Mouse (Mus musculus) thymus, postnatal 0 days (tissue): ENCODE results near the gene Galr3. TPM values are rescaled to one million over a fixed set of nuclear protein-coding genes. Genes with fewer than 3 reads are reported as not detected.
A peak's percentile ranks its signal among the peaks of the same experiment; 100 is the strongest.

Source experiments
- DNase-seq: peaks from one replicate; pipeline ENCODE4 v3.0.0-alpha.2; 2015; ENCODE audit warnings: low spot score
- polyA plus RNA-seq: library from polyadenylated mRNA; unstranded; fragments of >200 nt; fragmentation: Nextera tagmentation; extraction: Ambion mirVana; gene quantifications from 2 replicates; pipeline ENCODE4 v1.2.1, GENCODE M21; 2015

Gene Galr3
- polyA plus RNA-seq, 1 experiment from 2014 or later = 0.21 TPM

DNA sequence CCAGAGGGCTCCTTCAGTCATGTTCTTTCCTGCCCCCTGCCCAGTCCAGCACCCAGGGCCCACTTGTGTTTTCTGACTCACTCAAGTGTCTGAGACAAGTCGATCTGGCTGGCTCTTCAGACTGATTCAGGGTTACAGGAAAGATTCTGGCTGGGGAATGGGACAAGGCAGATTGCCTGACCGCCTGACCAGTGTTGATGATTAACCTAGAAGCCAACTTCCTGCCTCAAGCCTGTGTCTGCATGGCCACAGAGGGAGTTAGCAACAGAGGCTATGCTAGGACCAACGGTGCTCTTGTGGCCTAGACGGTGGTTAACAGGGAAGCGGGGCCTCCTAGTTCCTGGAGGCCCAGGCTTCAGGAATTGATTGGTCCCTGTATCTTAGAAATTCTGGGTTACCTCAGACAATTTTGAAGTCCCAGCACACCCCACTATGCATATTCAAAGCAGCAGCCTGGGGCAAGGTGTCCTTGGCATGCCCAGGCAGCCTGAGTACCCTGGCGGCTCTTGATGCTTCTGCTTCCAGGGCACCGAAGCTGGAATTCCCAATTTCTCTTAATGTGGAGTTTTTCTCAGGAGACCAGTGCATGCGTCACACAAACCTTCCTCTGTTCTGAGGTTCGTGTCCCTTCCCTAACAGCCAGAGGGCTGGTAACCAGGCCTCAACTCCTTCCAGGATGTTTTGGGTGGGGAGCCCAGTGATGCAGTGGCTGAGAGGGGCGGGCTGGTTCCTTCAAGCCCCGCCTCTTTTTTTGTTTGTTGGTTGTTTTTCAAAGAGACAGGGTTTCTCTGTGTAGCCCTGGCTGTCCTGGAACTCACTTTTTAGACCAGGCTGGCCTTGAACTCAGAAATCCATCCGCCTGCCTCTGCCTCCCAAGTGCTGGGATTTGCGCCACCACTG is 10.0 kb downstream of the Galr3 start:
- no peak for DNase-seq

DNA sequence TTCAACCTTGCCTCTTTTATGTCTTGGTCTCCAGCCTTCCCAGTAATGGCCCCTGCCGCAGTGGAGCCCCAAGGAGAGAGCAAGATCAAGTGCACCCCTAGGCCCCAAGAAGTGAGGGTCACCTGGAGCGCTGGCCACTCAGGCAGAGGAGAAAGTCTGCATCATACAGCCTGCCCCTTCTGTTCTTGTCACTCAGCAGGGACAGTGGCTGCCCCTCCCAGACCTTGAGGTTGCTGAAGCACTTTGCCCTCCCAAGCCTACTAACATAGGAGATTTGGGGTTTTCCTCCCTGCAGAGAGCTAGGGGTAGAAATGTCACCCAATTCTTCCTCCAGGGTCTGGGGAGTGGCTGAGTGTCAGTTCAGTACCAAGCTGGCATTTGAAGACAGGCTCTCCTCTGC is 10.7 kb downstream of the Galr3 start:
- DNase-seq = no peak

DNA sequence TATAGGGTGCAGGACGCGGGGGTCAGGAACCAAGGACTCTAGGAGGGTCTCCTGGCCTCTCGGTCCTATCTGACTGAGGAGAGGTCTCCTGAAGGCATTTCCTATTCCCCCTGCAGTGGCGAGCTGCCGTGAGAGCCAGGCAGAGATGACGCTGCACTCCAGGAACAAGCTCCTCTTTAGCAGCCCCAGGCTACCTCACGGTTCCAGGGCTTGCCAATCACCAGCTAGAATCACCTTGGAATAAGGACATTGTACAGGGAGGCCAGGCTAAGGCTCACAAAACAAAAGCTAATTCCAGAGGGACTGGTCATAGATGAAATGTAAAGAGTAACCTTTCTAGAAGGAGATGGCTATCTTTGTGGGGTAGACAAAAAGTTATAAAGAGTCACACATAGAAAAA is 14.9 kb downstream of the Galr3 start:
- DNase-seq = no peak

DNA sequence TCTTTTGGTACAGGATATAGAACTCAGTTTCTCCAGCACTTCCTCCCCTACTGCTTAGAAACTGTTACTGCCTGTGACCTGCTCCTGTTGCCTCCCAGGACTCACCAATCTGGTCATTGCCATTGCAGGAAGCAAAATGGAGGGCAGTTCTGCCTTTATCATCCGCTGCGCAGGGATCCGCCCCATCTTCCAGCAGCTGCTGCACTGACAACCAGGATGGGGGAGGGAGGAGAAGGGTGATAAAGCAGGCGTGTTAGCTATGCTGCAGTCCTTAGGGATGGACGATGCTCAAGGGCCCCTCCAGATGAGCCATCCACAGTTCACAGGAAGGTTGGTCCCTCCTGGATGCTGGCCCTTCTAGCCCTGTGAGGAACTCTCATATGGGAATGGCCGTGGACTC is 16.2 kb downstream of the Galr3 start:
- no peak for DNase-seq

DNA sequence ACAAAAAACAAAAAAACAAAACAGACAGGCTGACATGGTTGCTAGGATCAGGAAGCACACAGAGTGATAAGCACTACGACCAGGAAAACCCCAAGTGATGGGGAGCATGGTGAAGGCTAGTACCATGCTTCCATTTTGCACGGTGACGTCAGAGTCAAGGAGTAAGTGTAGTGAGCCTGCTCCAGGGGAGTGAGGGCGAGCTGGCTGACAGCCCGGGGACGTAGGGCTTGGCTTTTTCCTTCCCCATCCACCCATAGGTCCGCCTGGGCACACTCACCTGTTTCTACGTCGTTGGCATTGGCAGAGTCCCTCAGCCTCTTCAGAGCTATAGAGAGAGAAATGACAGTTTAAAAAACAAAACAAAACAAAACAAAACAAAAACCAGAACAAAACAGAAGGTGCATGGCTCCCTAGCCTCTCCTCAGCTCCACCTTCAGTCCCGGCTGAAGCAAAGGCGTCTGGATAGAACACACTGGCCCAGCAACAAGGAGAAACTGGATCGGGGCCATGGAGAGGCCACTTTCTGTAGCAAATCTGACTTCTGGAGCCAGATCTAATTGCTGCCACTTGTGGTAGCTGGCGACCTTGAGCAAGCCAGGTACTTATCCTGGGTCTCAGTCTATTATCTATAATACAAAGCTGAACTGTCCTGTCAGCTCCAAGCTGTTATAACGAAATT is 19.3 kb downstream of the Galr3 start:
- DNase-seq = no peak

DNA sequence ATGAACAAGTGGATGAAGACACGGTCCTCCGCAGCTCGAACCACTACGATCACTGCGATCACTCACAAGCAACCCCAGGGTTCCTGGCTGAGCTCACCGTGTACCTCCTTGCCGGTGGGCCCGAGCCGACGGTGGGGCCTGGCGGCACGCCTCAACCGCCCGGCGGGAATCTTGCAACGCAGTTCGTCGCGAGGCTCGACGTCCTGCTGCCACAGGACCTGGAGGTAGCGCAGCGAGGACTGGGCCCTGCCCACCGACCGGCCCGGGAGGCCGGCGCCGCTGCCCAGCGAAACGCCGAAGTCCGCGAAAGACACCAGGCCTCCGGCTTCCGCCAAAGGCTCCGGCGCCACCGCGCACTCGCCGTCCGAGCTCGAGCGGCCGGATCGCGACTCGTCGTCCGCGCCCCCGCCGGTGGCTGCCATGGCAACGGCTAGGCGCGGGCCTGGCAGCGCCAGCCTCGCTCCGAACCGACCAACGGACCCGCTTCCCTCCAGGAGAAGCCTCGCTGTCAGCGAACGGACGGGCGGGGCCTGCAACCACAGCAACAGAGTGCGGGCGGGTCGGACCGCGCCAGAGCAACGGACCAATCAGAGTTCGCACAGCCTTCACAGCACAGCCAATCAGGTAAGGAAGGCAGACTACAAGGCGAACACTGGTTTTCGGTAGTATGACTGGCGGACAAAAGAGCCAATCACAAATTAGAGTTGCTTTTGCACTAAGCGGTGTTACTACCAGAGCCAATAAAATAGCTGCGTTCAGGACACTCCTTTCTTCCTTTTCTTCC is 20.9 kb downstream of the Galr3 start, which contains the start of gene Ankrd54:
TSS of gene Ankrd54 (minus strand) at position 518 of the 784 bp plus-strand sequence.
- DNase-seq = peak; percentile 99

DNA sequence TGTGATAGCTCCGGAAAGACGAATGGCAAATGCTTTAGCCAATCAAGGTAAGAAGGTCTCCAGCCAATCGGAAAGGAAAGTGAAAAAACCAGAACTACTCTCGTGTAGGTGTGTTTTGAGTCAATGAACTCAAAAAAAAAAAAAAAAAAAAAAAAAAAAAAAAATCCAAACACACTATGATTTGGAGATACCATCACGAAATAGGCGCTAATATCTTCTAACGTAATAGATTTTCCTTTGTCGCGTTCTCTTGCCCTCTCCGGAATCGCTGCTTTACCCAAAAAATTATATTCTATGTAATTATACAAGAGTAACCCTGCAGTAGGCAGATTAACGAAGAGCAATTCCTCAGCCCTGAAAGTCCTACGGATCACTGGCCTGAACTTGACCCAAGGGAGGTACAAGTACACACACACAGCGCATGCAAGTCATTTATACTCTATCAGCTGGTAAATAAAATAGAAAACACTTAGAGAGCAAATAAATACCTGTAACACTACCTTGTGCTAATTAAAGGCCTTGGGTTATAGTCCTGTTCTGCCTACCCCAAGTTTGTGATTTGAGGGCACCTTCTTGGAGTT is 21.6 kb downstream of the Galr3 start:
- DNase-seq = no peak

DNA sequence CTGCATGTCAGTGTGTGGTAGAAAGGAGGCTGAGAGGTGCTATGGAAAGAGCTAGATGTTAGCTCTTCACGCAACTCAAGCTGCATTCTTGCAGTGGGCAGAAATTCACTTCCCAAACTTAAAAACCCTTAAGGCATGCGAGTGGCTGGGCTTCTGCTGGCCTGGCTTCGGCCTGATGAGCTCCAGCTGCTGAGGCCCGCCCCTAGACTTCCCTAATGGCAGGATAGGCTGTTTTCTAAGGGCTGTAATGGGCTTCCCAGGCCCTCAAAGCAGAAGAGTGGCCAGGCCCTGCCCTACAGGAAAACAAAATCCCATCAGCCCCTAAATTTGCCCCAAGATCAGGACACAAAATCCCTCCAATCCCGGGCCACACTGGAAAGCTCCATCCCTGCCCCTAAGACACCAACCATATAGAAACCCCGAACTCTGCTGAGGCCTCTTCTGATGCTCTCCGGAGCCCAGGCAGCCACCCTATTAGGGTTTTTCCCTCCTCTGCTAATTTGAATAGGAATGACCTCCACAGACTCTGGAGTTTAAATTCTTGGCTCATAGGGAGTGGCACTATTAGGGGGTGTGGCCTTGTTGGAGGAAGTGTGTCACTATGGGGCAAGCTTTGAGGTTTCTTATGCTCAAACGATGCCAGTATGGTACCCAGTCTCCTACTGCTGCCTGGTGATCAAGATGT is 23.5 kb downstream of the Galr3 start:
- no peak for DNase-seq

DNA sequence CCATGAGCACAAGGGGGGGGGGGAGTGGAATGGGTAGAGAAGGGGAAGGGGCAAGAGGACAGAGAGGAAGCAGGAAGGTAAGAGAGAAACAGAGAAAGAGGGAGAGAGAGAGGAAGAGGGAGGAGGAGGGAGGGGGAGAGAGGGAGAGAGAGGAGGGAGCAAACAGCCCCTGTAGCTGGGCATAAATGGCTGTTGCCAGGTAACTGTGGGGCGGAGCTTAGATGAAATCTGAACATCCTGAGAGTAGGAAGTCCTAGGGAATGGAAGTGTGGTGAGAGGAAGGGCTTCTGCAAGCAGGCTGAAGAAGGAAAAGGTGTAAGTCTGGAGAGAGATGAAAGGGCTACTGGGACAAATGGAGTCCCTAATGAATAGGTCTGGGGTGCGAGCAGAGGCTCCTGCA is 24.6 kb downstream of the Galr3 start:
- DNase-seq = no peak

DNA sequence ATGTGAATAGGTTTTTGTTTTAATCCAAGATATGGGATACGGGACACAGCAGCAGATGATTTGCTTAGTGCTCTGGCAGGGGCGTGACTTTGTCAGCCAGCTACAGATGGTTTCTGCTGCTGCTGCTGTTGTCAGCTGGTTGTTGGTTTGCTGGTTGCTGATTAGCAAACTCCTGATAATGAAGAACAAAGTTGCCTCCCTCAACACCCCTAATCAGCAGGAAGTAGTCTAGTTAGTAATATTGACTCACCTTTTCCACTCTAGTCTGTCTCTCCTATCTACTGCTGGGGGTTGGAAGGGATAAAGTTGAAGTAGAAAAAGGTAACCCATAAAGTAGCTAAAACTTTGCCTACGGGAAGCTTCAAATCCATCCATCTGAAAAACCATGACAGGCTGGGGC is 25.9 kb downstream of the Galr3 start:
- no peak for DNase-seq

DNA sequence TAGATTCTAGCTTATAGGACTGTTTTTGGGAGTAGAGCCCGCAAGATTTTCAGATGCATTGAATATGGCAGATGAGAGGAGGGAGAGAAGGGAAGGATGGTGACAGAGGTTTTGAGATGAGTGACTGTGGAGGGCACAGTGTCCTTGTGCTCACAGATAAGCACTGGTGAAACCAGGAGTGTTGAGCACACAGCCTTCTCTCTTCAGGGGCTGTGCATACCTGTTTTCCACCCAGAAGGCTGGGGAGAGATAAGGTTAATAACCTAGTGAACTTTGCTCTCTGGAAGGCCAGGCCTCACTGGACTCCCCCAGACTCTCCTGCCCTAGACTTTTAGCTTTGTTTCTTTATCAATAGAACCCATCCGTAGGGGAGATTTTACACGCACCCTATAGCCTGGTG is 26.7 kb downstream of the Galr3 start:
- no peak for DNase-seq

DNA sequence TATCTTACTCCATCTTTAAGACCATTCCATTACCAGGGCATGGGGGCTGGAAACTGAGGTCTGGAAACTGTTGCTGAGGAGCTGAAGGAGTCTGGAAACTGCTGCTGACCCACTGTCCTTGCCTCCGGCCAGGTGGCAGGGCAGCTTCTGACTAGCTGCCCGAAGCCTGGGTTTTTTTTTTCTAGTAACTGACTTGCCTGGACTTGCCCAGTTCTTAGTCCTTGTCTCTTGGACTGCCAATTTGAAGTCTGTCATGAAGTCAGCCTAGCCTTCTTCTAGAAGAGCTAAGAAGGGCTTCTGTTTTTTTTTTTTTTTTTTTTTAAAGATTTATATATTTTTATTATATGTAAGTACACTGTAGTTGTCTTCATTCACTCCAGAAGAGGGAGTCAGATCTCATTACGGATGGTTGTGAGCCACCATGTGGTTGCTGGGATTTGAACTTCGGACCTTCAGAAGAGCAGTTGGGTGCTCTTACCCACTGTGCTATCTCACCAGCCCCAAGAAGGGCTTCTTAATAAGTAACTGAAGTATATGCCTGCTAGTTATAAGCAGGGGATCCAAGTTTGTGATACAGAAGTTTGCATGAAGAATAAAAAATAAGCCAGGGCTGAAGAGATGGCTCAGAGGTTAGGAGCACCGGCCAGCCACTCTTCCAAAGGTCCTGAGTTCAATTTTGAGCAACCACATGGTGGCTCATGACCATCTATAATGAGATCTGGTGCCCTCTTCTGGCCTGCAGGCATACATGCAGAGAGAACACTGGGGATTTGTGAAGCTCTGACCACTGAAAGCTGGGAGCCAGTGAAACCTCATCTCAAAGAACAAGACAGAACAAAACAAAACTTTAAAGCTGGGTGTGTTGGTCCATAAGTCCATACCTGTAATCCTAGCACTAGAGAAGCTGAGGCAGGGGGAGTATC is 29.7 kb downstream of the Galr3 start:
- DNase-seq = peak; percentile 37

DNA sequence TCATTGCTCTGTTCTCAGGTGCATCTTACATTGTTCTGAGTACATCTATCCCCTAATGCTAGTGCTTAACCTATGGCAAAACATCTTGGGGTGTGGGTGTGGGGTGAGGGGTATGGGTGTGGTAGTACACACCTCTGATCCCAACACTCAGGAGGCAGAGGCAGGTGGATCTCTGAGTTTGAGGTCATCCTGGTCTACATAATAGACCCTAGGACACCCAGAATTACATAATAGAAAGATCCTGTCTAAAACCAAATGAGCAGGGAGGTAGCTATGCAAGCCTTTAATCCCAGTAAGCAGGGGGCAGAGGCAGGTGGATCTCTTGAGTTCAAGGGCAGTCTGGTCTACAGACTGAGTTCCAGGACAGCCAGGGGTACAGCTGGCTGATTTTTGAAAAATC is 32.1 kb downstream of the Galr3 start:
- no peak for DNase-seq

DNA sequence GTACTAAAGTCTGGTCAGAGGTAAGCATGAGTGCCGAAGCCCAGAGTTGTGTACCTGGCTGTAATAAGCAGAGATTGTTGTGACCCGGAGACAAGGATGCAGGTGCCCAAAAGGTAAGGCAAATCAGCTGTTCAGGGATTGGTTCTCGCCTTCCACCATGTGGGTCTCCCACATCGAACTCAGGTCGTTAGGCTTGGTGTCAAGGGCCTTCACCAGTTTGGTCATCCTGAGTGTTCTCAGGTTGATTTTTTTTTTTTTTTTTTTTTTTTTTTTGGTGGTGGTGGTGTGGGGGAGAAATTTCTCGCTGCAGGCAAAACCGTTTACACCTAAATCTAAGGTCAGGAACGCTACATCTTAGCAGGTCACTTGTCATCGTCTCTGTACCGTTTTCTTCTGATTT is 32.8 kb downstream of the Galr3 start:
- DNase-seq = no peak

DNA sequence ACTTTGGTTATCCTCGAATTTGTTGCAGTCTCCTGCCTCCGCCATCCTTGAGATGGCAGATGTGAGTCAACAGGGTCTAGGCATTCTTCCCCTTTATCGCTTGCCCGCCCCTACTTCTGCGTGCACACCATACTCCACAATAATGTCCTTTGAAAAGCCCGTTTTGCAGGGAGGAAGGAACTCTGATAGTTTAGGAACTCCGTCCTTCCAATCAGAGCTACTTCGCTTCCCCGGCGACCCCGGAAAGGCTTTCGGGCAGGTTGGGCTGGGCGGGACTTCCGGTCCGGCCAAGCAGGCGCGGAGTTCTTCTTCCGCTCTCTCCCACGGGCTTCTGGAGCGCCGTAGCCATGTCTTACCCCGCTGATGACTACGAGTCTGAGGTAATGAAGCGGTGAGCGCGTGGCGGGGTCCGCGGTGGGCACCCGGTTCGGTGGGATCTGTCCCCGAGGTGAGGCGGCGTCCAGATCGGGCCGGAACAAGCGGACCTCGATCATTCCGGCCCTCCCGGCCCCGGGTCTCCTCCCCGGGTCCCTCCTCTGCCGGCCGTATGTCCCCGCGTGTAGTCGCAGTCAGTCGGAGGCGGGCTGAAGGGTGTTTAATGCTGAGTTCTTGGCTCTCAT is 33.3 kb downstream of the Galr3 start, which contains the start of gene Eif3l:
TSS of gene Eif3l (plus strand) at position 267 of the 620 bp plus-strand sequence.
- DNase-seq = peak; percentile 84

DNA sequence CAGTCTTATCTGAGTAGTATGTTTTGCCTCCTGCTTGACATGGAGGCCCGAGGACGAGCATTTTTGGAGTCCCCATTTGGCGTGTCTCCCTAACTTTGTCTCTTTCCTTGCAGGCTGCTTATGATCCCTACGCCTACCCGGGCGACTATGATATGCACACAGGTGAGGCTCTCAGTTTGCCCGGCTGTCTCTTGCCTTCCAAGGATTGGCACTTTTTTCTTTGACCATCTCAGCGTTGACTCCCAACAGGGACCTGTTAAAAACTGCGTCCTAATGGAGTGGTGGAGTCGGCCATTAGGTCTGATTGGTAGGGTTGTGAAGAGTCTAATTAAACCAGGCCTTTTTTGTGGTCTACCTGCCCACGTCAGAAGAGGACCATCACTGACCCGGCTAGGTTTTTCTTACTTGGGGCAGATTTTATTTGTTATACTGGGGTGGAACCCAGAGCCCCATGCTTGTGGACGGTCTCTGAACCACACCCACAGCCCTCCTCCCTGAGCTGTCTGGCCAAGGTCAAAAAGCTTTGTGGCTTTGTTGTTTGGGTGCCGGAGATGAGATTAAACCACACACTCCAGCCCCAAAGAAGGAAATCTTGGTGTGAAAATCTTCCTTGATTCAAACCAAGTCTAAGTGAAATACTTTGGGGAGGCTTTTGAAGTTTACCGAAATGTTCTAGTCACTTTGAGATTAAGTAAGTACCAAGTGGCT is 34.1 kb downstream of the Galr3 start:
- DNase-seq = no peak

DNA sequence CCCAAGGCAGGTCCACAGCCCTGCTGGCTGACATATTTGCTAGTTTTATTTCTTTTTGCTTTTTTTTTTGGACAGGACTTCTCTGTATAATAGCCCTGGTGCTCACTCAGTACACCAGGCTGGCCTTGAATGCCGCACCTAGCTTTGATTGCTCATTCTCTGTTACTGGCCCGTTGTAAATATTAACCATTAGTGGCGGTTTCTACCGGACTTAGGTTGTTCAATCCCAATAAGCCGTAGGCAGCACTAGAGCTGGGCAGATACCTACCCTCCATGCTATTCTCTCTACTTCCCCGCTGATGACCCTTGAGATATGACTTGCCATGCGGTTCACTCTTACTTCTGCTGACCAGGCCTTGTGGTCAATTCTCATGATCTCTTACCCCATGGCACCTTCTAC is 37.9 kb downstream of the Galr3 start:
- no peak for DNase-seq

DNA sequence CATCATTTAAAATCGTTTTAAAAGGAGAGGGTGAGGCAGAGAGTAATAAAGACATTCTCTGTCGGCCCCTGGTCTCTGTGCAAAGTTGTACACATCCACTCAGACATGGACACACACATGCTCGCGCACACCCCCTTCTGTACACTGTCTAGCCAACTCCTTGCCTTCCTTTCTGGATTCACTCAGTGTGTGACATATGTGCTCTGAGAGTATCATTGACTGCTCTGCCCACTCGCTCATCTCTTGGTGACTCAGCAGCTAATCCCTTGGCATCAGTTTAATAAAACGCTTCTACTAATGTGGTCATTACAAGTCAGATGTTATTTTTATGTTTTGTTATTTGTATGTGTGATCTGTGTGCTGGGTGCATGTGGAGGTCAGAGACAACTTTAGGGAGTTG is 50.6 kb downstream of the Galr3 start:
- DNase-seq = no peak
